Mouse (Mus musculus): ENCODE results near the gene Serpina9. TPM values are rescaled to one million over a fixed set of nuclear protein-coding genes. Genes with fewer than 3 reads are reported as not detected.

Gene Serpina9
- polyA plus RNA-seq, 1 experiment from 2014 or later: 14.9 TPM

DNA sequence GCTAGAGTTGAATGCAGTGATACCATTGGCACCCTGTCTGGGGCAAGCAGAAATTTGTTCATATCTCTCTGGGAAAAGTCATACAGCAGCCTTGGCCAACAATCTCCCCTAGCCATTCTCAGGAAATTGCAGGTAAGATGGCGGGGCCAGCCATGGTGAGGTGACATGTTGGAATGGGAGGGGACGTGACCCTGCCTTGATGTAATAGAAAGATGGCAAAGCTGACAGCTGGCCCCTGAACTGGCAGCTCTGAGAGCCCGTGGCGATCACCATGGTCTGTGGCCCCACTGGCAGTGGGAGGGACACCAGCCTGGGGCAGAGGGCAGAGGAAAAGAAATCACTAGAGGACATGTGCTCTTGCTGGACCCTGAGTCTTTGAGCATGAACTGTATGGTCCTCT lies 67.3 kb downstream of the Serpina9 start:
- H3K36me3 ChIP-seq (ENCODE audit: control insufficient read depth, insufficient read depth, low read length): no peaks in the 10 kb centered on the region
- WGBS: 95% methylated on average over 4 of the region's 4 CpGs
- no peak for TF ChIP-seq EP300 (optimal IDR thresholded peaks at IDR 0.05)
- TF ChIP-seq CTCF (IDR thresholded peaks at IDR 0.05; ENCODE audit: low read depth): no peak

More for the DNA sequence above, 67.3 kb downstream of the Serpina9 start:
- Histone ChIP-seq H3K4me3 (ENCODE audit: low read depth, low read length) (no peak overlapping the region), H3K9me3 (ENCODE audit: control insufficient read depth, low read length) (no peaks in the 10 kb centered on the region), H3K4me1 (replicated peaks; ENCODE audit: control insufficient read depth, insufficient read depth) (no peaks in the 10 kb centered on the region), H3K27me3 (ENCODE audit: control insufficient read depth, insufficient read depth, low read length) (no peaks in the 10 kb centered on the region), H3K9ac (ENCODE audit: low read length) (no peak overlapping the region), H3K27ac (replicated peaks) (no peak overlapping the region), H3K4me2 (replicated peaks; ENCODE audit: low read depth) (no peak overlapping the region)
- ATAC-seq (ENCODE audit: low FRiP score, low TSS enrichment) (no peak), DNase-seq (ENCODE audit: low spot score) (no peak)

Other genes with a start within 250 kb of the Serpina9 start
- gene Serpina1d, start 240.2 kb downstream of the Serpina9 start, polyA plus RNA-seq (2015; fragmentation: Nextera tagmentation; extraction: Ambion mirVana): 2.5 and 4.1 TPM in 2 replicates
- gene Serpina1b, start 183.4 kb downstream of the Serpina9 start, polyA plus RNA-seq (2015; fragmentation: Nextera tagmentation; extraction: Ambion mirVana): 3.9 and 5.8 TPM in 2 replicates
- gene Serpina1a, start 150.2 kb downstream of the Serpina9 start, polyA plus RNA-seq (2015; fragmentation: Nextera tagmentation; extraction: Ambion mirVana): 3.5 and 6.7 TPM in 2 replicates
- 1.6 and 2.6 TPM in 2 replicates for gene Serpina1c, start 108.9 kb downstream of the Serpina9 start, polyA plus RNA-seq (2015; fragmentation: Nextera tagmentation; extraction: Ambion mirVana)
- 5.0 and 5.7 TPM in 2 replicates for gene Serpina1e, start 54.8 kb downstream of the Serpina9 start, polyA plus RNA-seq (2015; fragmentation: Nextera tagmentation; extraction: Ambion mirVana)
- gene Serpina11, start 23.8 kb downstream of the Serpina9 start, polyA plus RNA-seq (2015; fragmentation: Nextera tagmentation; extraction: Ambion mirVana): 0.32 and 0.67 TPM in 2 replicates
- 2.5 TPM in 2 replicates for gene Serpina12, start 30.7 kb upstream of the Serpina9 start, polyA plus RNA-seq (2015; fragmentation: Nextera tagmentation; extraction: Ambion mirVana)
- gene Serpina5, start 87.4 kb upstream of the Serpina9 start, polyA plus RNA-seq (2015; fragmentation: Nextera tagmentation; extraction: Ambion mirVana): 0.07 and 0.10 TPM in 2 replicates
- gene Serpina3a, start 99.0 kb upstream of the Serpina9 start, polyA plus RNA-seq (2015; fragmentation: Nextera tagmentation; extraction: Ambion mirVana): not detected in 2 replicates
- 0.05 TPM in 1 of 2 replicates, not detected in the other for gene Serpina3b, start 114.2 kb upstream of the Serpina9 start, polyA plus RNA-seq (2015; fragmentation: Nextera tagmentation; extraction: Ambion mirVana)
- 0.04 TPM in 1 of 2 replicates, not detected in the other for gene Serpina3c, start 140.1 kb upstream of the Serpina9 start, polyA plus RNA-seq (2015; fragmentation: Nextera tagmentation; extraction: Ambion mirVana)
- gene Serpina3f, start 200.8 kb upstream of the Serpina9 start, polyA plus RNA-seq (2015; fragmentation: Nextera tagmentation; extraction: Ambion mirVana): 0.10 and 0.17 TPM in 2 replicates
- 2.4 and 5.8 TPM in 2 replicates for gene Serpina3g, start 222.5 kb upstream of the Serpina9 start, polyA plus RNA-seq (2015; fragmentation: Nextera tagmentation; extraction: Ambion mirVana)
- 0.62 and 0.99 TPM in 2 replicates for gene Serpina3i, start 249.4 kb upstream of the Serpina9 start, polyA plus RNA-seq (2015; fragmentation: Nextera tagmentation; extraction: Ambion mirVana)

All from stomach, postnatal 0 days (tissue).